Mouse (Mus musculus): ENCODE measurements around the gene Slc34a3. TPM values are rescaled to one million over a fixed set of nuclear protein-coding genes. Genes with fewer than 3 reads are reported as not detected.

The Slc34a3 gene
- polyA plus RNA-seq, 1 experiment from 2014 or later = not detected

DNA sequence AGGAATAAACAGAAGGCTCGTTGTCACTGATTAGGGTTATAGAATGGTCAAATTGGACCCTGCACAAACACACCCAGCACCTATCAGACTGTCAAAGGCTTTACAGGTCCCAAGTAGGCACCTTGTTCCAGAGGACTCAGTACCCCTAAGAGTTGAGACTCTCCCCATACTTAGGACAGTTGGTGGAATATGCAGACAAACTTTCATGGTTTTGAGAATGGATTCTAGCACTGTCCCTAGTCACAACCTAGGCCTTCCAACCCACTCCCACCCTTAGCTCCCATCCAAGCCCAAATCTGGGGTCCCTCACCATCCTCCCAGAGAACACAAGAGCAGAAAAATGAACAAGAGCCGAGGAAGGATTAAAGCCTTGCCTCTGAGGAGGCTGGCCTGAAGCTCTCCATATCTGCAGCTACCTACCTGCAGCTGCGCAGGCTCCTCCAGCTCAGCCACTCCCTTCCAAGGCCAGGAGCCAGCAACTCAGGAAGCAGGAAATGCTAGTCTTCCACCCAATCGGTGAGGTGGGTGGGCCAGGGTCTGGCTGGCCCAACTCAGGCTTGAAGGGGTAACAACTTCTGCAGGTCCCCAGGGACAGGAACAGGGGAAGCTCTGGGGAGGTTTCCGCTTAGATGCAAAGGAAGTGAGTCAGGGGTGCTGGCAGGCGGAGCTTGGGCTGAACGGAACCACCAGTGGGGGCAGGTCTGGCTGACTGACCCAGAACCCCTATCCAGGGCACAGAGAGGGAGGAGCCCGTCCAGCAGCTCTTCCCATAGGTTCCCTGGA lies 37.8 kb downstream of the Slc34a3 start, which contains the start of gene Tor4a:
Gene Tor4a (minus strand): TSS at position 715 of the 783 bp plus-strand sequence.
- ATAC-seq = no peak
- Histone ChIP-seq H3K9me3 (no peaks in the 10 kb centered on the region), H3K27ac (no peak within 1 kb of the TSS), H3K4me2 (replicated peaks) (0 out of 2 replicates have a peak within 1 kb of the TSS, but pooled peaks have one; percentile 3), H3K4me3 (replicated peaks) (no peak within 1 kb of the TSS), H3K36me3 (peaks cover 34% of the 10 kb centered on the region), H3K27me3 (peaks cover 43% of the 10 kb centered on the region), H3K4me1 (replicated peaks) (peaks cover 9% of the 10 kb centered on the region; the same call in 1 of the 2 replicates), H3K9ac (replicated peaks) (0 out of 2 replicates have a peak within 1 kb of the TSS, but pooled peaks have one; percentile 14)
- whole genome bisulfite sequencing = 15% methylated on average over 8 of the region's 8 CpGs

DNA sequence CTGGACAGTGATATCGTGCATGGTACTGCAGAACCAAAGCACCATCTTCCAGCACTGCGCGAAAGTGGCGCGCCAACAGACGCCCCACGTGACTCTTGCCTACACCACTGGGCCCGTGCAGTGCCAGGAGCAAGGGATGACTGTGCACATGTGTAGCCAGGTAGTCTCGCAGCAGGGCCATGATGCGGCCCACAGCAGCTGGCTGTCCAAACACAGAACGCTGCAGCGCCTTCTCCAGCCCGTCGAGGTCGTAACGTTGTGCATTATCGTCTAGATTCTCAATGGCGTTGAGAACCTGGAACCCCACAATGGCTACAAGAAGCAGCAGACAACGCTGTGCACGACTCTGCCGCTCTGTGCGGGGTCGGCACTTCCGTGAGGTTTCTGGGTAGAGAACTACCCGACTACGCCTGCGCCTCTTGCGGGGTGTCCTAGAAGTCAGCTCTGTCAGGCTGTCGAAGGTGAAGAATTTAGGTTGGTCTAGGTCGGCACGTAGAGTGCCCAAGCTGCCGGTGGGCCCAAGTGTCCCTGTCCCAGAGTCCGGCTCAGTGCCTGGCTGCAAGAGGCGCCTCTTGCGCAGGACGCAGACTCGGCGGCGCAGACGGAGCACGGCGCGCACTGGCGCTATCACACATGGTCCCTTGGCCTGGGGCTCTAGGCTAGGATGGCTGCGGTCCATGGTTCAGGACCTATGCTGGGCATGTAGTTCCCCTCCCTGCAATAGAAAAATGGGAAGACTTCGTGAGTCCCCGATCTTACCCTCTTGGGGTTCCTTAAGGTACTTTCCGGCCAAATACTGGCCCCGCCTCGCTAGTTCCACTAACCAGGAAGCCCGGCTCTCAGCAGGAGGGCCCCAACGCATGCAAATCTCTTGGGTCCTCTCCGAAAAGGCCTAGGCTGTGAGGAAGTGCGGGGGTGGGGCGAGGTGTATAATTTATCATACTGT lies 38.7 kb downstream of the Slc34a3 start:
- 0 out of 2 replicates have a peak overlapping the region, but pooled peaks have one; percentile 3 for H3K4me2 ChIP-seq (replicated peaks)
- H3K4me1 ChIP-seq (replicated peaks) = peaks cover 9% of the 10 kb centered on the region; the same call in 1 of the 2 replicates
- no peaks in the 10 kb centered on the region for H3K9me3 ChIP-seq
- H3K27ac ChIP-seq = no peak overlapping the region
- no peak for ATAC-seq
- peaks cover 43% of the 10 kb centered on the region for H3K27me3 ChIP-seq
- 22% methylated on average over 55 of the region's 55 CpGs for WGBS
- no peak overlapping the region for H3K4me3 ChIP-seq (replicated peaks)
- H3K36me3 ChIP-seq = peaks cover 25% of the 10 kb centered on the region
- H3K9ac ChIP-seq (replicated peaks) = no peak overlapping the region

DNA sequence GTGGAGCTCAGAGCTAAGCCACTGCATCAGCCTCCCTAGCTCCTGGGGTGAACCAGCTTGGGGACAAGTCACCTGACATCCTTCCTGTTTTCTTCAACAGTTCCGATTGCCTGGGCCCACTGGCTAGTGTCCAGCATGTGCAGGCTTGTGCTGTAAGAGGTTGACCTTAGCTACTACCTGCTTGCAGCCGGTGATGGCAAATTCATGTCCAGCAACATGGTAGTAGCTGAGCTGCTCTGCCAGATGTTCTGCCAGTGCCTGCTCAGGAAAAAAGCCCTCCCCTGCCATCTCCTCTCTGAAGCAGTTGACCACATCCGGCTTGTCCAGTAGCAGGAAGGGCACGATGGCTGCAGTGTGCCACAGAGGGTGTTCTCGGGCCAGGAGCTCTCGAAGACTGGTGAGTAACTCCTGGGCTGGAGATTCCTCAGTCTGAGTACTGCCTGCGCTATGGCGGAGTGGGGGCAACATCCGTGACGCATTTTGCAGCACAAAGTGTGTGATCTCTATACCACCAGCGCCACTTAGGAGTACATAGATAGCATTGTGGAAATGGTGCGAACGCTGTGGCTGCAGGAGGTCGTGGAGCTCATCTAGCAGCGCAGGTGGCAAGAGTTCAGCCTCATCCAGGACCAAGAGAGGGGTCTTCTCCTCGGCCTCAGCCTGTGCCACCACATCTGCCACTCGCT lies 39.5 kb downstream of the Slc34a3 start:
- Histone ChIP-seq H3K4me2 (replicated peaks) (no peak overlapping the region), H3K9ac (replicated peaks) (no peak overlapping the region), H3K4me3 (replicated peaks) (no peak overlapping the region), H3K27me3 (peaks cover 43% of the 10 kb centered on the region), H3K9me3 (no peaks in the 10 kb centered on the region), H3K27ac (no peak overlapping the region), H3K36me3 (peaks cover 16% of the 10 kb centered on the region), H3K4me1 (replicated peaks) (peaks cover 9% of the 10 kb centered on the region; the same call in 1 of the 2 replicates)
- ATAC-seq = no peak
- WGBS = 83% methylated on average over 17 of the region's 17 CpGs

DNA sequence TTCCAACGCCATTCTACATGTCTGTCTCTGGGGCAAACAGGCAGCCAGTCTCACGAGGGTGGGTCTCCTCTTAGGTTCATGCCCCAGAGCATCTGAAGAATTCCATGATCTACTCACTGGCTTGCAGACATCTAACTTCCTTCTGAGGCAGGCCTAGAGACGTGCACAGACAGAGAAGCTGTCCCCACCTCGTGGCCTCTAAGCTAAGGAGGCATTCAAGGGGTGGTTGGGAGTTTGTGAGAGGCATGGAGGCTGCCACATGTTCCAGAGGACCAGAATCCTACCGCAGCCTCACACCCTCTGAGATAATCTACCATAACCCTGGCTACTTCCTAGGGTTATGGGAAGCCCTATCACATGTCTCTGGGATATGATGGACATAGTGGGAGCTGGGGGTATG lies 40.2 kb downstream of the Slc34a3 start:
- ATAC-seq = no peak
- Histone ChIP-seq H3K4me3 (replicated peaks) (no peak overlapping the region), H3K27me3 (peaks cover 43% of the 10 kb centered on the region), H3K4me2 (replicated peaks) (no peak overlapping the region), H3K9ac (replicated peaks) (no peak overlapping the region), H3K4me1 (replicated peaks) (peaks cover 9% of the 10 kb centered on the region; the same call in 1 of the 2 replicates), H3K27ac (no peak overlapping the region), H3K9me3 (no peaks in the 10 kb centered on the region), H3K36me3 (peaks cover 11% of the 10 kb centered on the region)
- 77% methylated on average over 5 of the region's 5 CpGs for WGBS

DNA sequence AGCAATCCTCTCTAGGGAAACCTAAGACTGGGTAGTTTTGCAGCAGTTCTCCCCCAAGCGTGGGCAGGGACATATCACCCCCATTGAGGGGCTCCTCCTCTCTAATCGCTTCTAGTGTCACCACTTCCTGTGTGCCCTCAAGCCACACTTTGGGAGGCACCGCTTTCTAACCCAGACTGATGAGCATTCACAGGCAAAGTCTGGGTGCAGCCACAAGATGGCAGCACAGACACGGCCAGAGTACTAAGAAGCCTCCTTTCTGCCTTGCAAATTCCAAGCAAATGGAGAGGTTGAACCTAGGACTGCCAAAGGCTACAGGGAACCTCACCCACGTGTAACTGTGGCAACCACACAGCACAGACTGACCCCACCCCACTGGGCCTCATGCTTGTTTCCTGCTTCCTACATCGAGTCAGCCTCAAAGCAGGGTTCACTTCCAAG lies 40.8 kb downstream of the Slc34a3 start:
- H3K4me3 ChIP-seq (replicated peaks) = no peak overlapping the region
- no peak overlapping the region for H3K9ac ChIP-seq (replicated peaks)
- H3K27me3 ChIP-seq = peaks cover 43% of the 10 kb centered on the region
- ATAC-seq = peak; percentile 81
- WGBS = 1% methylated on average over 6 of the region's 6 CpGs
- H3K4me1 ChIP-seq (replicated peaks) = peaks cover 9% of the 10 kb centered on the region; the same call in 1 of the 2 replicates
- H3K4me2 ChIP-seq (replicated peaks) = no peak overlapping the region
- no peak overlapping the region for H3K27ac ChIP-seq
- no peaks in the 10 kb centered on the region for H3K9me3 ChIP-seq
- H3K36me3 ChIP-seq = peaks cover 6% of the 10 kb centered on the region

DNA sequence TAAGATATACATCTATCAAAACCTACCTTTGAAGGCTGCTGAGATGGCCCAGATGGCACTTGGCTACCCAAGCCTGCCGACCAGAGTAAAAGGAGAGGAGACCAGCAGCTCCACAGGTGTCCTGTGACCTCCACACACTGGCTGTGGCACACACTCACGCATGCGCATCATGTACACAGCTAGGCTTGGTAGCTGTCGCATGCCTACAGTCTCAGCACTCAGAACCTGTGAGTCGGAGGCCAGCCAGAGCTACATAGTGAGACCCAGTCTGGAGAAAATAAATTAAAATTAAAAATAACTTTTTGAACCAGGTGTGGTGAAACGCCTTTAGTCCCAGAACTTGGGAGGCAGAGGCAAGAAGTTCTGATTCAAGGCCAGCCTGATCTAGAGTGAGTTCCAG lies 46.3 kb downstream of the Slc34a3 start:
- WGBS = 84% methylated on average over 6 of the region's 6 CpGs
- Histone ChIP-seq H3K9me3 (no peaks in the 10 kb centered on the region), H3K4me3 (replicated peaks) (no peak overlapping the region), H3K4me2 (replicated peaks) (no peak overlapping the region), H3K9ac (replicated peaks) (no peak overlapping the region), H3K4me1 (replicated peaks) (peaks cover 41% of the 10 kb centered on the region), H3K36me3 (no peaks in the 10 kb centered on the region), H3K27ac (no peak overlapping the region), H3K27me3 (no peaks in the 10 kb centered on the region)
- no peak for ATAC-seq

DNA sequence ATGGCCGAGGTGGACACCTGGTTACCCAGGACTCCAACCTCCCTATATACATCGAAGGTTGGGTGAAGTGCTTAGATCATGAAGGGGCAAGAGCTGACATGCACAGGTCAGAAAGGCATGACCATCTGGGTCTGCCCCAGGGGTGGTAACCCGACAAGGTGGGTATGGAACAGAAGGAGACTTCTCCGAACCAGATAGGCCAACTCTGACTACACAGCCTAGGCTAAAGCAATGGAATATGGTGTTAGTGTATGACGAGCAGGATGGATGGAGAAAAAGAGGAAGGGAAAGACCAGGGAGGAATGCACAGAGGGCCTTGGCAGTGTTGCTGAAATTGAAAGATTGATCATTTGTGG lies 47.6 kb downstream of the Slc34a3 start:
- Histone ChIP-seq H3K27me3 (no peaks in the 10 kb centered on the region), H3K9me3 (no peaks in the 10 kb centered on the region), H3K4me3 (replicated peaks) (peak overlapping the region; percentile 49), H3K36me3 (no peaks in the 10 kb centered on the region), H3K27ac (peak overlapping the region; percentile 97), H3K9ac (replicated peaks) (peak overlapping the region; percentile 74; the same call in 1 of the 2 replicates), H3K4me1 (replicated peaks) (peaks cover 53% of the 10 kb centered on the region), H3K4me2 (replicated peaks) (peak overlapping the region; percentile 65)
- ATAC-seq = peak; percentile 19; the same call in 1 of the 2 replicates
- 31% methylated on average over 5 of the region's 5 CpGs for WGBS

DNA sequence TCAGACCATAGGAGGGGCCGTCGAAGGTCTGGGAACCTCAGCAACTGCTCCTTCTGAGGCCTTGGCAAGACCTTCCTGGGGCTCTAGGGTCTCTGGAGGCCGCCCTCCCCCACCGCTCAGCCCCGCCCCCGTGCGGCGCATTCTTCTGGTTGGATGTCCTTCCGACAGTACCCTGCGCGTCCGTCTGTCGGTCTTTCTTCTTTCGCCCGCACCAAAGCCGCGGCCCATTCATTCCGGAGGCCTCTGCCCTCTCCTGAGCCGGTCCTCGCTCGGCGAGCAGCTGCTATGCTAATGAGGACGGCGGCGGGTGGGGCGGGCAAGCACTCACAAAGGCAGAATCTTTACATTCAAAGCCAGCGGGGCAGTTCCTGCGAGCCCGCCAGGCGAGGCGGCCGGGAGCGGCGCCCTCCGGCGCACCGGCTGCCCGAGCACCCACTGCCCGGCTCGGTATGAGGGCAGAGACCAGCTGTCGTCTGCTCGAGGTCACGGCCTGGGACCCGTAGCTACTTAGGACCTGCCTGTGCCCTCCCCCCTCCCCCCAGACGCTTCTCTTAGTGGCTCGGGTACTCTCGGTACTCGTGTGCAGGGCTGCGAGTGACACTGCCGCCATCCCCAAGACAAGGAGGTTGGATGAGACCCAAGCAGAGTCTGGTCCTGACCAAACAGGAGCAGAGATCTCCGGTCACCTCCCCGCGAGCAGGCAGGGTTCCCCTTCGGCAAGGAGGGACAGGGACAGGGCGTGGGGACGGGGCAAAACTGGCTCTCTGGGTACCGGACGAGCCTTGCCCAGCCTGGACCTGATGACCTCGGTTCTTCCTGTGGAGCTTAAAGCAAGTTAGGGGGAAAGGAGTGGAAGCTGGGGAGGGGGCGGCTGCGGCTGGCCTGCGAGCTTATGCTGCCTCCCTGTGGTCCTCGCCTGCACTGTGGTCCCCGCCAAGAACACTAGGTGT lies 48.3 kb downstream of the Slc34a3 start:
- peak overlapping the region; percentile 65 for H3K4me2 ChIP-seq (replicated peaks)
- no peaks in the 10 kb centered on the region for H3K27me3 ChIP-seq
- peak overlapping the region; percentile 49 for H3K4me3 ChIP-seq (replicated peaks)
- peak overlapping the region; percentile 74 for H3K9ac ChIP-seq (replicated peaks)
- no peaks in the 10 kb centered on the region for H3K36me3 ChIP-seq
- peaks cover 59% of the 10 kb centered on the region for H3K4me1 ChIP-seq (replicated peaks)
- no peaks in the 10 kb centered on the region for H3K9me3 ChIP-seq
- H3K27ac ChIP-seq = peak overlapping the region; percentile 97
- under 1% methylated on average over 63 of the region's 64 CpGs for WGBS
- peak; percentile 80 for ATAC-seq

DNA sequence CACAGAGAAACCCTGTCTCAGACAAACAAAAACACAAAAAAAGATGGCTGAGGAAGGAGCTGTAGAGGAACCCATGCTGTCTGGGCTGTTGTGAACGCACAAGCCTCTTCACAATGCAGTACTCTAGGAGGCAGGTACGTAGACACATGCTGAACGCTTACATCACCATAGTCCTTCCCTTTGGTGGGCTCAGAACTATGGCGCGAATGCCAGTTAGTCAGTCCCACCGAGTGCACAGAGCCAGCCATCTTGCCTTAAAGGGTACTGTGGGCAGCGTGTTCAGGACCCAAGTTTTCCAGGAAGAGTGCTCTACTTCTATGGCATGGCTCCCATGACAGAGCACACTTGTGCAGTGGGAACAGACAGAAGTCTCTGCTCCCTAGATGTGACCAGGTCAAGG lies 49.7 kb downstream of the Slc34a3 start:
- H3K27ac ChIP-seq = peak overlapping the region; percentile 97
- H3K9me3 ChIP-seq = no peaks in the 10 kb centered on the region
- ATAC-seq = no peak
- H3K4me2 ChIP-seq (replicated peaks) = peak overlapping the region; percentile 65
- H3K4me1 ChIP-seq (replicated peaks) = peaks cover 68% of the 10 kb centered on the region
- peak overlapping the region; percentile 4; the same call in 1 of the 2 replicates for H3K4me3 ChIP-seq (replicated peaks)
- no peaks in the 10 kb centered on the region for H3K36me3 ChIP-seq
- H3K27me3 ChIP-seq = no peaks in the 10 kb centered on the region
- 88% methylated on average over 7 of the region's 7 CpGs for WGBS
- H3K9ac ChIP-seq (replicated peaks) = no peak overlapping the region

DNA sequence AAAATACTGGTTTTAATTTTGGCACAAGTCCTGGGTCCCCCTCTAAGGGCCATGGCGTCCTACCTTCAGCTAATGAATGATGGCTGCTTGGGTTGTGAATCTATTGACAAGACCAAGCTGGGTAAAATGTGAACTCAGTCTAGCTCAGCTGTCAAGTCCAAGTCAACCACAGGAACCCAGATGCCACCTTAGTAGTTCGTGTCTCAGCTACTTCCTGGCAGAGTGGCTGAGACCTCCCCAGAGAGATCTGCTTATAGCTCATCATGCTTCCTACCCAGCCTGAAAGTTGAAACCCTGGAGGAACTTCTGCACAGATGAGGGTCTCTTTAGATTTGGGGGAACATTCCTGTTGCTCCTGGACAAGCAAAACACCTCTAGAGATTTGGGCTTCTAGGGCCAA lies 50.8 kb downstream of the Slc34a3 start:
- Histone ChIP-seq H3K9ac (replicated peaks) (0 out of 2 replicates have a peak overlapping the region, but pooled peaks have one; percentile 75), H3K27me3 (no peaks in the 10 kb centered on the region), H3K4me2 (replicated peaks) (peak overlapping the region; percentile 65), H3K9me3 (no peaks in the 10 kb centered on the region), H3K4me3 (replicated peaks) (peak overlapping the region; percentile 65), H3K27ac (peak overlapping the region; percentile 64), H3K4me1 (replicated peaks) (peaks cover 79% of the 10 kb centered on the region), H3K36me3 (no peaks in the 10 kb centered on the region)
- no peak for ATAC-seq
- WGBS = 46% methylated on average over 2 of the region's 2 CpGs

All from midbrain, embryonic 13.5 days (tissue).